Mouse (Mus musculus): ENCODE measurements at regions not wholly inside any gene's neighbourhood (a gene's known extent, or its start where the extent isn't known, plus 50 kb on each side); places are given as distances from the start of the nearest gene placed in this dataset.

- TF ChIP-seq RAD21 (IDR thresholded peaks at IDR 0.05; ENCODE audit: low read depth, low read length): no peak
- TF ChIP-seq MXI1 (IDR thresholded peaks at IDR 0.05; ENCODE audit: low read depth, low read length): no peak
- no peak for TF ChIP-seq GATA1 (IDR thresholded peaks at IDR 0.05; ENCODE audit: low read depth, low read length)
- TF ChIP-seq CTCF (IDR thresholded peaks at IDR 0.05 in 2 of 3, conservative IDR thresholded peaks at IDR 0.05 in 1 of 3; ENCODE audit: control insufficient read depth in 1 of 3, insufficient read depth in 1 of 3, low read depth in 2 of 3, low read length in 3 of 3, poor library complexity in 1 of 3, severe bottlenecking in 1 of 3): no peak
- TF ChIP-seq TBP (IDR thresholded peaks at IDR 0.05; ENCODE audit: low read depth, low read length): no peak
- no peak for TF ChIP-seq TAL1 (IDR thresholded peaks at IDR 0.05; ENCODE audit: low read length)
- no peak for TF ChIP-seq SIN3A (IDR thresholded peaks at IDR 0.05; ENCODE audit: low read length)
- TF ChIP-seq POLR2AphosphoS5 (IDR thresholded peaks at IDR 0.05; ENCODE audit: borderline replicate concordance, low read depth, low read length): no peak
- no peak for TF ChIP-seq SMC3 (IDR thresholded peaks at IDR 0.05; ENCODE audit: low read depth, low read length)
- TF ChIP-seq TCF12 (IDR thresholded peaks at IDR 0.05; ENCODE audit: low read depth, low read length): no peak
- TF ChIP-seq UBTF (IDR thresholded peaks at IDR 0.05; ENCODE audit: borderline replicate concordance, insufficient read depth, low read depth, low read length): no peak
- no peak overlapping the region for H3K9ac ChIP-seq (ENCODE audit: control insufficient read depth, low read depth, low read length, poor library complexity, severe bottlenecking)
- H3K27me3 ChIP-seq (ENCODE audit: control insufficient read depth in 1 of 2, insufficient read depth in 2 of 2, low read length in 2 of 2): no peaks in the 10 kb centered on the region; a peak in 1 of 4 replicates
- no peaks in the 10 kb centered on the region for H3K36me3 ChIP-seq (ENCODE audit: control insufficient read depth in 1 of 2, insufficient read depth in 2 of 2, low read length in 2 of 2)
- no peak overlapping the region for H3K4me3 ChIP-seq (ENCODE audit: control insufficient read depth in 1 of 2, insufficient read depth in 1 of 2, low read depth in 2 of 2, low read length in 2 of 2)
- DNase-seq (ENCODE audit: low read depth, low spot score): no peak
- no peak overlapping the region for H3K27ac ChIP-seq (ENCODE audit: control insufficient read depth, low read depth, low read length)
- no peaks in the 10 kb centered on the region for H3K9me3 ChIP-seq (replicated peaks; ENCODE audit: insufficient read depth, low read length)
- H3K79me2 ChIP-seq (ENCODE audit: control insufficient read depth, insufficient read depth, low read length, poor library complexity): no peaks in the 10 kb centered on the region
- H3K4me1 ChIP-seq (ENCODE audit: control insufficient read depth in 1 of 2, insufficient read depth in 2 of 2, low read length in 2 of 2): peaks cover 0 to 3% of the 10 kb centered on the region in 2 experiments; a peak in 1 of 4 replicates
These were observed 63.5 kb upstream of the Nap1l1 start for GRCm38 (mm10) chr10:111409497-111409896.

DNA sequence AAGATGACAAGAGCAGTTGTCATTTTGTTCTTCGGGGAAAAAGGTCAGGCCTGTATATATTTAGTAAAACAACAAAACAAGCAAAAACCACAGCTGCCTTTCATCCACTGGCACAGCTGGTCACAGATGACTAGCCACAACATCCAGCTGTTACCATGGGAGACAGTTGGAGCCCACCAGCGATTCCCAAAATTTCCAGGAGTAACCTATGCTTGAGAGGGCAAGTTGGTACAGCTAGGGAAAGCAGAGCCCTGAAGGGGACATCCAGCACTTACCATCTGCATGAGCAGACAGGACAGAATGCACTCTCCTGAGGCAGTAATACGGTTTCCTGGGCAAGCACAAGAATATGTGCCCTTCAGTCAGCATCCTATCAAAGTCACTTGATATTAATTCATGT is 62.9 kb upstream of the Nap1l1 start:
- Histone ChIP-seq H3K4me3 (ENCODE audit: control insufficient read depth in 1 of 2, insufficient read depth in 1 of 2, low read depth in 2 of 2, low read length in 2 of 2) (no peak overlapping the region), H3K27me3 (ENCODE audit: control insufficient read depth in 1 of 2, insufficient read depth in 2 of 2, low read length in 2 of 2) (no peaks in the 10 kb centered on the region; a peak in 1 of 4 replicates), H3K4me1 (ENCODE audit: control insufficient read depth in 1 of 2, insufficient read depth in 2 of 2, low read length in 2 of 2) (peaks cover 0 to 3% of the 10 kb centered on the region in 2 experiments; a peak in 1 of 4 replicates), H3K9me3 (replicated peaks; ENCODE audit: insufficient read depth, low read length) (no peaks in the 10 kb centered on the region), H3K36me3 (ENCODE audit: control insufficient read depth in 1 of 2, insufficient read depth in 2 of 2, low read length in 2 of 2) (no peaks in the 10 kb centered on the region), H3K9ac (ENCODE audit: control insufficient read depth, low read depth, low read length, poor library complexity, severe bottlenecking) (no peak overlapping the region), H3K27ac (ENCODE audit: control insufficient read depth, low read depth, low read length) (no peak overlapping the region), H3K79me2 (ENCODE audit: control insufficient read depth, insufficient read depth, low read length, poor library complexity) (no peaks in the 10 kb centered on the region)
- DNase-seq (ENCODE audit: low read depth, low spot score): no peak
- TF ChIP-seq KAT2A (conservative IDR thresholded peaks at IDR 0.05; ENCODE audit: low read depth, low read length) (no peak), MAZ (IDR thresholded peaks at IDR 0.05; ENCODE audit: low read depth, low read length) (no peak), MAX (IDR thresholded peaks at IDR 0.05; ENCODE audit: low read length) (no peak), UBTF (IDR thresholded peaks at IDR 0.05; ENCODE audit: borderline replicate concordance, insufficient read depth, low read depth, low read length) (no peak), CHD2 (IDR thresholded peaks at IDR 0.05; ENCODE audit: low read length) (no peak), MAFK (IDR thresholded peaks at IDR 0.05; ENCODE audit: borderline replicate concordance, low read depth, low read length) (no peak), USF1 (IDR thresholded peaks at IDR 0.05; ENCODE audit: low read depth, low read length) (no peak), E2F4 (IDR thresholded peaks at IDR 0.05; ENCODE audit: borderline replicate concordance, low read depth, low read length) (no peak), SIN3A (IDR thresholded peaks at IDR 0.05; ENCODE audit: low read length) (no peak), MYC (IDR thresholded peaks at IDR 0.05; ENCODE audit: low read depth, low read length) (no peak), HCFC1 (IDR thresholded peaks at IDR 0.05; ENCODE audit: low read depth, low read length) (no peak), TCF12 (IDR thresholded peaks at IDR 0.05; ENCODE audit: low read depth, low read length) (no peak), MXI1 (IDR thresholded peaks at IDR 0.05; ENCODE audit: low read depth, low read length) (no peak), NRF1 (IDR thresholded peaks at IDR 0.05; ENCODE audit: insufficient read depth, low read depth, low read length, poor library complexity, severe bottlenecking) (no peak), BHLHE40 (IDR thresholded peaks at IDR 0.05; ENCODE audit: borderline replicate concordance, low read depth, low read length) (no peak)
